Mouse (Mus musculus): ENCODE data around the gene Nedd9.
"Not testable (repeated sequence)": the region's sequence is repeated elsewhere in the genome, so short reads cannot be mapped to it uniquely, and the experiment has no call there.

Gene Nedd9

DNA sequence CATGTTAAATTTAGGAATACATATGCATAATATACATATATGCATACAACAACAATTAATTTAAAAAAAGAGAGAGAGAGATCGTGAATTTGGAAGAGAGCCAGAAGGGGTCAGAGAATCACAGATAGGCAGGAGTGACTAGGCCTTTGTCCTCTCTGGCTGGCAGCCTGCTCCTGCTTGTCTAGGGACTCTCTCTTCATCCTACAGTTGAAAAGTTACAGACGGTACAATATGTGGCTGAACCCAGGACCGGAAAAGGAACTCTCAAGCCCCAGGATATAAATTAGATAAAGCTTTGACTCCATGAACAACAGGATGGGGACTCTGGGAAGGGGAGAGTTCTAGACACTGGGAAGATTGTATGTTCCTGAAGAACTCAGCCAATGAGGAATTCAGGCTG is 200.9 kb downstream of the Nedd9 start:
- no peak for DNase-seq

DNA sequence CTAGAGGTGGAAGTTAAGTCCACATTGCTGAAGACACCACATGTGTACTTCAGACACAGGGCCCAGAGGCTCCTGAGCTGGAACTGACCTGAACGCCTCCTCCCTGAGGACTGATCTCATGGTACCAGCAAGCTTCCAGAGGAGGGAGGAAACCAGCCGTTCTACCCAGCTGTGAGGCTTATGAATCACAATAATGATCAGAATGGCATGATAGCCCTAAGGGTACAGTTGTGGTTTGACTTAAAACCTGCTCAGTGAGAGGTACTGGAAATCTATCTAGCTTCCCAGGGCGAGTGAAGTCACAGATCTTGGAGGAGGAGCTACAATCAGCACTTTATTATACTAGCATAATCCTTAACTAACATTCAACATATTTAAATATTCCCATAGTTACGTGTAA is 201.7 kb downstream of the Nedd9 start:
- DNase-seq = no peak

DNA sequence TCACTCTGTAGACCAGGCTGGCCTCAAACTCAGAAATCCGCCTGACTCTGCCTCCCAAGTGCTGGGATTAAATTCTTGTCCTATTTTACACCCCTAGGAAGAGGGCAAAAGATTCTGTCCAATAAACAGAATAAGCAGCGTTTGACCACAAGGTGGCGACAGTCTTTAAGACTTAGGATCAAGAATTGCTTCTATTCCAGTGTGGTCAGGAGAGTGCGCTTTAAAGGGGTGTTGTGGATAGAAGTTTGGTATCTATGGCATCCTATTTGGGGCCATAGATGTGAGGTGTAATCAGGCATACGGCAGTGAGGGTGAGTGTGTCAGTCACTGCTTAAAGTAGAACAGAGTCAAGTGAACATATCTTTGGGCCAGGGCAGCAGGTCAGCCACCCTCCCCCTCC is 203.9 kb downstream of the Nedd9 start:
- DNase-seq = peak; percentile 47

DNA sequence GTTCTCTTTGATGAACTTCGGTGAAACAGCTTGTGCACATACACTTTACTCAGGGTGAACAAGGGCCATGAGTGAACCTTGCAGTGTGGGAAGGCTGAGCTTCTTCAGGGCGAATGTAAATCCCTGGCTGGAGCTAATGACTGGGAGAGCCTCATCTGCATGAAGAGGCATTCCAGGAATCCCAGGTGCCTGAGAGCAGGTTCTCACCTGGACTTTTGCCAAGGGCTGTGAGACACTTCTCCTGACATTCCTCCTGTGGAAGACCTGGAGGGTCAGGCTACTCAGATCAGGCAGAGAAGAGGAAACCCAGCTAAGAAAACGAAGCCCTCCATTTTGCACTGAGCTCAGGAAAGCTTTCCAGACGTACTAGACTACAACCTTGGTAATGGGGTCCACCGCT is 206.5 kb downstream of the Nedd9 start:
- DNase-seq = no peak

DNA sequence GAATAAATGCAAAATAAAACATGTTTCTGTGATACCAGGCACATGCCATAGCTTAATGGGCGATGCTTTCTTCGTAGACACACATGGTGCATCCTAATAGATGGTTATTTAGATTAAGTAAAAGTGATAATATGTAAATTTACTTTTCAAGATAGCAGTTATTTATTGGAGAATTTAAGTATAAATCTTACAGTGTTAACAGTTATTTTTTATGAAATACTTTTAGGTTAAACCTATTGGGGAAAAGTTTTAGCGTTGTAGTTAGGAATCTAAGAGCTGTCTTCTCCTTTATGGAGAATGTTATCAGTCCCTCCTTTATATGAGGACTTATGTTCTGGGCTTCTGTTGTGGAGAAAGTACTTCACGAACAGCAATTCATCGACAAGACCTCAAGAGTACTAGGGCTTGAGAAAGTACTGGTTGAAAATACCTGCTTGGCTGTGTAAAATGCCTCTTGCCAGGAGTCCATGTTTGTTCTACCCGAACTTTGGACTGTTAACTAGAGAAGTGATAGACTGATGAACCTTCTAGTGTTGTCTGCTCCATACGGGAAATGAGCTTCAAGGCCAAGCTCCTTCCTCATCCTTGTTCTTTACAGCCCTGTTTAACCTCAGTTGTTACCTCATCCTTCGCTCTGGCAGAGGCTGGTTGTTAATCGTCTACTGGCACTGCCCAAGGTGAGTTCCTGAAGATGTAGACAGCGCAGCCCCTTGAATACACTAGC is 213.1 kb downstream of the Nedd9 start, which contains the start of gene Gm17364:
Gene Gm17364 (minus strand): TSS at position 51 of the 724 bp plus-strand sequence.
- DNase-seq = no peak

DNA sequence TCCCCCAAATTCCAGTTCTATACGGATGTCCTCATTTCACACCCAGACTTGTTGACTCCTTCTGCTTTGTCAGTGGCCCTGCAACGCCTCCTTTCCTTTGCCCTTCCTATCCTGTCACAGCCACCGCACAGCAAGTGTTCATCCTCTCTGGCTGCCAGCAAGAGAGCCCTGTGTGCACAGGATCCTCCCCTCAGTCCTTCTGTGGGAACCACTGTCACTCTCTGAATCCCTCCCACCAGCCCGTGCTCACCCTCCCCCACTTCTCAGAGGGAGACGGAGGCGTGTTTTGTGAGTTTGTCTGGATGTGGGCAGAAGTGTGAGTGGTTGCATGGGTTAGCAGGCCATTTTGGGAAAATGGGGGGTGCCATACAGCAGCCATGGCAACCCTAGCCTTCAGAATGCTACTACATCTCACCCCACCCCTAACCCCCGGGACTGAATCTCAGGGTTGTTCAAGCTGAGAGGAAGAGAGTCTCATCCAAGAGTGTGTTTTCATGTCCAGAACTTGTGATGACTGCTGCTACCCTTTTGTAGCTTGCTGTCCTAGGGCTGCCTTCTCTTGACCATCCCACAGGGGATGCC is 219.2 kb downstream of the Nedd9 start:
- DNase-seq = peak; percentile 47

DNA sequence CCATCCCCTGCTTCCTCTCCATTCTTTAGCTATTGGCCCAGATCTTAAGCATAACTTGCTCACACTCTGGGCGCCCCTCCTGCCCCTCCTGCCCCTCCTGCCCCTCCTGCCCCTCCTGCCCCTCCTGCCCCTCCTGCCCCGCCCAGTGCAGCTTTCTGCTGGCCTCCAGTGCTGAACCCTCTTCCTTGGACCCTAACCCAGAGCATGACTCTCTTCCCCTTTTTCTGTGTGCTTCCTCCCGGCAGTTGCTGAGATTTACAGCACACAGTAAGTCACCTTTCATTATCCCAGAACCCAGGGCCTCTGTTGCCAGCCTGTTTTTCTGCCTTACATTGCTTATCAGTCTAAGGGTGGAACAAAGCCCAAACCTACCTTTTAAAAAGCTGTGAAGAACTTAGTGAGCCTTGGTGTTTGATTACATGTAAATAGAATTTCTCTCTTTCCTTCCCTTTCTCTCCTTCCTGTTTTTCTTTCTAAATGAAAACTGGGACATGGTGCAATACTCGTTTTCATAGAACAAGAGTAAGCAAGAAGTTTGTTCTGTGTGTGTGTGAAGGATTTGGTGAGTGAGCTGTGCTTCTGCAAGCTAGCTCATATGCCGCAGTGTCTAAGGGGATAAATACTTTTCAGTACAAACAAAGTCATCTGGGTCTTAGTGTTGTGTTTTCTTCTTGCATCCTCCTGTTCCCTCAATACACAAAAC is 223.7 kb downstream of the Nedd9 start:
- no peak for DNase-seq

DNA sequence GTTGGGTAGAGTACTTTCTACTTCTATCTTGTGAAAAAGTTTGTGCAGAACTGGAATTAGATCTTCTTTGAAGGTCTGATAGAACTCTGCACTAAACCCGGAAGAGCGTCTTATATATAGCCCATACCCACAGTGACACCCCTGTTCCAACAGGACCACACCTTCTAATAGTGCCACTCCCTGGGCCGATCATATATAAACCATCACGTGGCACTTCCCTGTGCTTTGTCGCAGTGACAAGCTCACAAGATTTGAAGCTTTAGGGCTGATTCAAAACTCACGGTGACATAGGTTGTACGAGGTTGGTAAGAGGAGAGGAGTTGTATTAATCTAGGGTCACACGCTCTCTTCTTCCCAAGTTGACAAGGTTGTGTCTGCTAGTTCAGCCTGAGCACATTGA is 225.5 kb downstream of the Nedd9 start:
- DNase-seq = not testable (repeated sequence)

Data from layer of hippocampus, adult 9-11 months (tissue).